Mouse (Mus musculus) CH12.LX (cell line): Measurements from ENCODE around the gene Cntn2.

ENCODE experiments used
- CTCF ChIP-seq, 2 experiments: IDR thresholded peaks in 1 of 2; conservative IDR thresholded peaks in 1 of 2; 2 replicates each; pipeline ENCODE4 v1.5.1; 2011 to 2012; ENCODE audit warnings: low read depth in 2 of 2, low read length in 2 of 2, improper control_type of control experiment in 1 of 2, inconsistent platforms in 1 of 2, mild to moderate bottlenecking in 1 of 2, moderate library complexity in 1 of 2
- E2F4 ChIP-seq: IDR thresholded peaks from 2 replicates; pipeline ENCODE4 v1.6.1; 2011; ENCODE audit warnings: low read depth, low read length, improper control_type of control experiment; ENCODE audit not compliant: insufficient replicate concordance
- ELF1 ChIP-seq: IDR thresholded peaks from 2 replicates; pipeline ENCODE4 v1.6.1; 2014; ENCODE audit warnings: low read depth, mild to moderate bottlenecking, inconsistent platforms, low read length, improper control_type of control experiment
- EP300 ChIP-seq: IDR thresholded peaks from 2 replicates; pipeline ENCODE4 v1.6.1; 2011; ENCODE audit warnings: low read length, improper control_type of control experiment
- IRF4 ChIP-seq: IDR thresholded peaks from 2 replicates; pipeline ENCODE4 v1.6.1; 2014; ENCODE audit warnings: low read depth, mild to moderate bottlenecking, inconsistent platforms, low read length, improper control_type of control experiment
- MAFK ChIP-seq: IDR thresholded peaks from 2 replicates; pipeline ENCODE4 v1.6.1; 2011; ENCODE audit warnings: low read length, improper control_type of control experiment; ENCODE audit not compliant: insufficient replicate concordance
- RAD21 ChIP-seq: IDR thresholded peaks from 2 replicates; pipeline ENCODE4 v1.6.1; 2011; ENCODE audit warnings: low read depth, mild to moderate bottlenecking, low read length, improper control_type of control experiment, moderate library complexity
- TBP ChIP-seq: conservative IDR thresholded peaks from 2 replicates; pipeline ENCODE4 v1.6.1; 2011; ENCODE audit warnings: low read depth, low read length, improper control_type of control experiment
- UBTF ChIP-seq: IDR thresholded peaks from 2 replicates; pipeline ENCODE4 v1.6.1; 2012; ENCODE audit warnings: low read depth, mild to moderate bottlenecking, inconsistent platforms, low read length, improper control_type of control experiment, moderate library complexity
- USF1 ChIP-seq: IDR thresholded peaks from 2 replicates; pipeline ENCODE4 v1.6.1; 2014; ENCODE audit warnings: low read depth, mild to moderate bottlenecking, inconsistent platforms, low read length, improper control_type of control experiment
- ZC3H11A ChIP-seq: IDR thresholded peaks from 2 replicates; pipeline ENCODE4 v1.6.1; 2012; ENCODE audit warnings: low read depth, mild to moderate bottlenecking, inconsistent platforms, low read length, improper control_type of control experiment

DNA sequence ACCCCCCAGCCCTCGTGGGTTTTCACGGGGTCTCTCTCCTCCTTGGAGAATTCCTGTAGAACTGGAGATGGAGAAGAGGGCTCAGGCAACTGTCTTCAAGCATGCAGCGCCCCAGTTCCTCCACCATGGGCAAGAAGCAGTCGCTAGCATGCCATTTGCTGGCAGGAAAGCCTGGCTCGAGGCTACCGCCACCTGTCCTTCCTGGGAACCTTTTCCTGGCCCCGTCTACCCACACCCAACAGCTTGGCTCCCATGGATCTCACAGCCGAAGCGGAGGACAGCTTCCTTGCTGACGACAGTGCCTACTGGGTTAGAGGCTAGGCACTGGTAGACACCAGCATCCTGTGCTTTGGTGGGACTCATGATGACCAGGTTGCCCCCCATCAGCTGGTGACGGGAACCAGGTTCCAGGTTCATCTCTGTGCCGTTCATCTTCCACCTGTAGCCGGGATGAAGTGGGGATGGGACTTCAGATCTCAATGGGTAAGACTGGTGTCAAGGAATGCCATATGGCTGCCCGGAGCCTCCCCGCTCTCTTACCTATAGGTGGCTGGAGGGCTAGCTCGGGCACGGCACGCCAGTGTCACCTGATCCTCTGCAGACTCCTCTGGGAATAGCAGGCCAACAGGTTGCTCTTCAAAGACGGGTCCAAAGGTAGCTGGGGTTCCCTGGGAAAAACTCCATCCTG is 14.3 kb downstream of the Cntn2 start:
- TF ChIP-seq ZC3H11A (no peak), UBTF (no peak), IRF4 (no peak), RAD21 (no peak), CTCF (conservative IDR thresholded peaks at IDR 0.05 in 1 of 2, IDR thresholded peaks at IDR 0.05 in 1 of 2; ENCODE audit: low read depth in 2 of 2, low read length in 2 of 2) (no peak), EP300 (no peak), USF1 (no peak), MAFK (no peak), TBP (no peak), ELF1 (no peak), E2F4 (no peak)
